Mouse (Mus musculus) G1E (cell line): ENCODE results near the gene Ybx1.

Experiments used
- CTCF ChIP-seq: IDR thresholded peaks from 2 replicates; pipeline ENCODE4 v1.5.1; 2012; ENCODE audit warnings: low read depth, low read length, inconsistent platforms, mixed read lengths
- GATA1 ChIP-seq: IDR thresholded peaks from 2 replicates; pipeline ENCODE4 v1.6.1; 2012; ENCODE audit warnings: borderline replicate concordance, low read length, inconsistent platforms, mixed read lengths
- GATA2 ChIP-seq: IDR thresholded peaks from 2 replicates; pipeline ENCODE4 v1.6.1; 2012; ENCODE audit warnings: low read depth, low read length, inconsistent platforms, borderline replicate concordance
- POLR2AphosphoS5 ChIP-seq: IDR thresholded peaks from 2 replicates; pipeline ENCODE4 v1.6.1; 2012; ENCODE audit warnings: low read depth, low read length, inconsistent platforms; ENCODE audit not compliant: insufficient replicate concordance

GRCm38 (mm10) chr4:119333487-119333886, 39.1 kb upstream of the Ybx1 start:
- TF ChIP-seq CTCF (no peak), GATA2 (no peak), POLR2AphosphoS5 (no peak), GATA1 (no peak)
